Mouse (Mus musculus) embryonic fibroblast, embryonic 13.5 days (primary cell): ENCODE data around the gene Efcab5.

Experiments
- CTCF ChIP-seq: IDR thresholded peaks from 2 replicates; pipeline ENCODE4 v1.5.1; 2011; ENCODE audit warnings: mild to moderate bottlenecking, control low read depth, low read length, moderate library complexity, borderline replicate concordance; ENCODE audit not compliant: insufficient read depth
- POLR2A ChIP-seq: IDR thresholded peaks from 2 replicates; pipeline ENCODE4 v1.6.1; 2011; ENCODE audit warnings: low read depth, mild to moderate bottlenecking, control low read depth, low read length, moderate library complexity

DNA sequence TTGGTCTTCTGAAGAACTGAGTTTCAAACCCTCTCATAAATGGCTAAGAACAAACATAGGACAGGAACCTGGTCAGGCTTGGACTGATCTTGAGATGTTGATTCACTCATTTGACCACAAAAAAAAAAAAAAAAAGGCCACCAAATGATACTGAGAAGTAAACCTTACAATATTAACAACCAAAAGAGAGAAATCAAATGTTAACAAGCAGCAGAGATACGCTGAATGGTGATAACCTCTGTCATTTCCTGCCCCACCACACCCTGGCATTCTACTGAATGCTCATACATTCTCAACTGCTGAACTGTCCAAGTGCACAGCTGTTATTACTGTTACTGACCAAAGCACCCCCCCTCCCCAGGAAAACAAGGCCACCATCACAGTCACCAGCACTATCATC, 11.9 kb upstream of the Efcab5 start:
- TF ChIP-seq POLR2A (no peak), CTCF (no peak)
